Mouse (Mus musculus) kidney, adult 18-20 months (tissue): ENCODE data around the gene Unk.

Experiments
- DNase-seq: peaks from one replicate; pipeline ENCODE4 v3.0.0; 2021

The Unk gene

GRCm38 (mm10) chr11:116030088-116030897 is at the start of gene Unk:
Gene Unk (plus strand): TSS chr11:116030322.
- DNase-seq: peak; percentile 98

- no peak for DNase-seq
Observed at GRCm38 (mm10) chr11:115982472-115982871, 47.6 kb upstream of the Unk start.

- no peak for DNase-seq
Observed at GRCm38 (mm10) chr11:115983291-115983690, 46.8 kb upstream of the Unk start.

- no peak for DNase-seq
Observed at GRCm38 (mm10) chr11:115989686-115990085, 40.4 kb upstream of the Unk start.

GRCm38 (mm10) chr11:115992098-115992497 is 38.0 kb upstream of the Unk start:
- DNase-seq: no peak

- no peak for DNase-seq
Observed at GRCm38 (mm10) chr11:115995256-115995655, 34.9 kb upstream of the Unk start.

GRCm38 (mm10) chr11:115997047-115997446 is 33.1 kb upstream of the Unk start:
- no peak for DNase-seq

- no peak for DNase-seq
Observed at GRCm38 (mm10) chr11:115997662-115998061, 32.5 kb upstream of the Unk start.

GRCm38 (mm10) chr11:115999027-115999426 is 31.1 kb upstream of the Unk start:
- DNase-seq: no peak

- DNase-seq: peak; percentile 84
Observed at GRCm38 (mm10) chr11:115999538-116000143, 30.5 kb upstream of the Unk start.

GRCm38 (mm10) chr11:116000607-116001006 is 29.5 kb upstream of the Unk start:
- DNase-seq: no peak

- no peak for DNase-seq
Observed at GRCm38 (mm10) chr11:116001725-116002124, 28.4 kb upstream of the Unk start.

- no peak for DNase-seq
Observed at GRCm38 (mm10) chr11:116002894-116003293, 27.2 kb upstream of the Unk start.

GRCm38 (mm10) chr11:116004186-116004823 is 25.8 kb upstream of the Unk start:
- no peak for DNase-seq

- peak; percentile 73 for DNase-seq
Observed at GRCm38 (mm10) chr11:116004840-116005700, 25.1 kb upstream of the Unk start.

- DNase-seq: no peak
Observed at GRCm38 (mm10) chr11:116005701-116006419, 24.3 kb upstream of the Unk start.

GRCm38 (mm10) chr11:116007095-116007850 is 22.8 kb upstream of the Unk start:
- no peak for DNase-seq

- DNase-seq: no peak
Observed at GRCm38 (mm10) chr11:116008411-116008810, 21.7 kb upstream of the Unk start.

GRCm38 (mm10) chr11:116008832-116009375 is 21.2 kb upstream of the Unk start:
- no peak for DNase-seq

GRCm38 (mm10) chr11:116009661-116010060 is 20.5 kb upstream of the Unk start:
- no peak for DNase-seq

- DNase-seq: no peak
Observed at GRCm38 (mm10) chr11:116010146-116010545, 20.0 kb upstream of the Unk start.
